Mouse (Mus musculus) hindbrain, postnatal 0 days (tissue): ENCODE measurements at regions not wholly inside any gene's neighbourhood (a gene's known extent, or its start where the extent isn't known, plus 50 kb on each side); places are given as distances from the start of the nearest gene placed in this dataset.

Source experiments
- ATAC-seq: fragments of 200-750 bp; cut with Nextera tagmentation; 2 replicates; pipeline ENCODE4 v1.8.0; 2017; ENCODE audit warnings: mild to moderate bottlenecking, moderate TSS enrichment, moderate library complexity
- DNase-seq: peaks from one replicate; pipeline ENCODE4 v3.0.0-alpha.2; 2015; ENCODE audit warnings: low spot score
- H3K27ac ChIP-seq: fragments of 300-500 bp; sonication (generic); 2 replicates; pipeline ENCODE4 v1.5.1; 2014; ENCODE audit warnings: mild to moderate bottlenecking
- H3K27me3 ChIP-seq: fragments of 300-500 bp; sonication (generic); 2 replicates; pipeline ENCODE4 v1.6.1; 2014; ENCODE audit warnings: low read length, mixed read lengths; ENCODE audit not compliant: insufficient read depth
- H3K36me3 ChIP-seq: fragments of 300-500 bp; sonication (generic); 2 replicates; pipeline ENCODE4 v1.6.1; 2014; ENCODE audit warnings: low read length, mixed read lengths; ENCODE audit not compliant: insufficient read depth
- H3K4me1 ChIP-seq: fragments of 300-500 bp; sonication (generic); 2 replicates; pipeline ENCODE4 v1.6.1; 2014; ENCODE audit warnings: antibody characterized with exemption, low read length, mixed read lengths; ENCODE audit not compliant: insufficient read depth
- H3K4me2 ChIP-seq: fragments of 300-500 bp; sonication (generic); 2 replicates; pipeline ENCODE4 v1.6.1; 2014; ENCODE audit warnings: low read depth, mild to moderate bottlenecking, low read length, moderate library complexity, mixed read lengths
- H3K4me3 ChIP-seq: fragments of 300-500 bp; sonication (generic); 2 replicates; pipeline ENCODE4 v1.5.1; 2014; ENCODE audit warnings: low read length
- H3K9ac ChIP-seq: fragments of 300-500 bp; sonication (generic); replicated peaks from 2 replicates; pipeline ENCODE4 v1.6.1; 2014; ENCODE audit warnings: mild to moderate bottlenecking, low read length, moderate library complexity, mixed read lengths
- H3K9me3 ChIP-seq: fragments of 300-500 bp; sonication (generic); 2 replicates; pipeline ENCODE4 v1.6.1; 2016; ENCODE audit warnings: low read length, mixed read lengths
- CTCF ChIP-seq: IDR thresholded peaks from 2 replicates; pipeline ENCODE4 v1.5.1; 2016; ENCODE audit warnings: antibody characterized with exemption, control low read depth, low read depth
- WGBS: fragments of 180-500 bp; shearing (Covaris S2); extraction: QIAGEN DNeasy Blood & Tissue Kit; methylation state at CpG from one replicate; pipeline ENCODE4 v1.1.7; 2014; 5-methylcytosine and 5-hydroxymethylcytosine counted together

DNA sequence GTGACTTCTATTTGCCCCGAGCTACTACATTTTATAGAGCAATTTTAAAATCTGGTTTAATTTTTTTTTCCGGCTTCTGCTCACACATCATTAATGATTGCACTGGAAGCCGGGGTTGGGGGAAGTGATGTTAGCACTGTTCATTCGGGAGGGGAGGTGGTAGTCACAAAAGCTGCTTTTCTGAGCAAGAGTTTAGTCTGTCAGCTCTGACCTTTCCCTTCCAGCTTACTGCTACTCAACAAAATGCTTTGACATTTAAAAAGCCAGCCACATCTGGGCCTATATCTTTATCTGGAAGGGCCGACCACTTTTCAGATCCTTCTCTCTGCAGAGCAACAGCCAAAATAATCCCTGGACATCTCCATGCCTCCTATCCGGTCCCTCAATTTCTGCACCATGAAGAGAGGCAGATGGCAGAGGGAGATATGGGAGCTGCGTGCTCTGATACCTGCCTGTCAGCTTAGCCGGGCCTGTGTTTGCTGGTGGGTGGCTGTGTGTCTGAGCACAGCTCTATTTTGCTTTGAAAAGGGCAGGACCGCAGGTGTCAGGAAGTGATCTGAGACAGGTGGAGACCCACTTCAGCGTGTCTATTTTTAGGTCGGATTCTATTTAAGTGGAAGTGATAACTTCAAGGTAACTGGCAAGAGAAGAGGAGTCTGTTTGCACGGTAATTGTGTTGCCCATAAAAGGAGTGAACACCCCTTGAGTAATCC lies 63.1 kb downstream of the Kcnf1 start:
- TF ChIP-seq CTCF = no peak
- no peak overlapping the region for H3K4me3 ChIP-seq
- H3K27me3 ChIP-seq = no peaks in the 10 kb centered on the region
- no peaks in the 10 kb centered on the region for H3K36me3 ChIP-seq
- no peak overlapping the region; the same call in 1 of the 2 replicates for H3K27ac ChIP-seq
- no peak overlapping the region for H3K4me2 ChIP-seq
- DNase-seq = peak; percentile 41
- 0 out of 2 replicates have a peak, but pooled peaks have one; percentile 35 for ATAC-seq
- no peaks in the 10 kb centered on the region for H3K4me1 ChIP-seq
- H3K9ac ChIP-seq = no peak overlapping the region
- no peaks in the 10 kb centered on the region for H3K9me3 ChIP-seq
- 58% methylated on average over 12 of the region's 12 CpGs for WGBS

DNA sequence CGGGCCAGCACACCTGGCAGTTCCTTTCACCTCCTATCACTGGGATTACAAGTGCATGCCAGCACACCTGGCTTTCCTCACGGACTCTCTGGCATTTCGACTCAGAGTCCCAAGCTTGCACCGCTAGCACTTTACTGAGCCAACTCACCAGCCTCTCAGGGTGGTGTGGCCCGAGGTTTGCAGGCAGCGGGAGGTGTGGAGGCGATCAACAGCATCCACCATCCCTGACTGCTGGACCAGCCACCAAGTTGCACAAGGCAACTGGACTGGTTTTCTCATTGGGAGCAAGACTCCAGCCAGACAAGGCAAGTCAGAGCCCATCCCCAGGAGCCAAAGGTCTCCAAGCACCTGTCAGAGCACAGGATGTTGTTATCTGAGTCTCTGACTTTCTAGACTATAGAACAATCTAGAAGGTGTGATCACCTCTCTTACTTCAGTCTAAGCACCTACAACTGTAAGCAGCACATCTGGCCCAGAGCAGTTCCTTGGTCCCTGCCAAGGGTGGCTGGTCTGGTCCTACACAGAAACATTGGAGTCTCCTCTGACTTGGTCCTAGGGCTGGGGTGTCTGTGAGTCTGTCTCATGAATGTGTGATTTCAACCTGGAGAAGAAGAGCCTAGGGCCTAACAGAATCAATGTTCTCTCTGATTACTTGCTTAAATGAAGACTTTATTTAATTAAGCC lies 63.8 kb downstream of the Kcnf1 start:
- 79% methylated on average over 7 of the region's 7 CpGs for WGBS
- DNase-seq (no peak), ATAC-seq (peak; percentile 51; the same call in 1 of the 2 replicates)
- no peak for TF ChIP-seq CTCF
- Histone ChIP-seq H3K9ac (no peak overlapping the region), H3K9me3 (no peaks in the 10 kb centered on the region), H3K4me2 (no peak overlapping the region), H3K4me1 (no peaks in the 10 kb centered on the region), H3K4me3 (no peak overlapping the region), H3K36me3 (no peaks in the 10 kb centered on the region), H3K27me3 (no peaks in the 10 kb centered on the region), H3K27ac (no peak overlapping the region)

DNA sequence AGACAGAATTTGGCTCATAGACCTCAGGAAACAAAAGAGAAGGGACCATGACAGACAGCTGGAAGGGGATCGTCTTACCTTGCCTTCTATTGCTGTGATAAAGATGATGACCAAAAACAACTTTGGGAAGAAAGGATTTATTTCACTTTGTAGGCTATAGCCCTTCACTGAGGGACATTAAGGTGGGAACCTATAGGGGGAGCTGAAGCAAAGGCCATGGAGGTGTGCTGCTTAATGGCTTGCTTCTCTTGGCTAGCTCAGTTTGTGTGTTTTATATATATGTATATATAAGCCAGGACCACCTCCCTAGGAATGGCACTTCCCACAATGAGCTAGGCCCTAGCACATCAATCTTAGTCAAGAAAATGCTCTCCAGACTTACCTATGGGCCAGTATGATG lies 70.5 kb downstream of the Kcnf1 start:
- 75% methylated on average over 1 of the region's 1 CpGs for WGBS
- ATAC-seq (no peak), DNase-seq (no peak)
- no peak overlapping the region for H3K27ac ChIP-seq
- no peaks in the 10 kb centered on the region for H3K36me3 ChIP-seq
- no peak overlapping the region for H3K4me3 ChIP-seq
- H3K9ac ChIP-seq = no peak overlapping the region
- H3K4me2 ChIP-seq = no peak overlapping the region
- no peaks in the 10 kb centered on the region for H3K9me3 ChIP-seq
- TF ChIP-seq CTCF = no peak
- H3K27me3 ChIP-seq = no peaks in the 10 kb centered on the region
- no peaks in the 10 kb centered on the region for H3K4me1 ChIP-seq

DNA sequence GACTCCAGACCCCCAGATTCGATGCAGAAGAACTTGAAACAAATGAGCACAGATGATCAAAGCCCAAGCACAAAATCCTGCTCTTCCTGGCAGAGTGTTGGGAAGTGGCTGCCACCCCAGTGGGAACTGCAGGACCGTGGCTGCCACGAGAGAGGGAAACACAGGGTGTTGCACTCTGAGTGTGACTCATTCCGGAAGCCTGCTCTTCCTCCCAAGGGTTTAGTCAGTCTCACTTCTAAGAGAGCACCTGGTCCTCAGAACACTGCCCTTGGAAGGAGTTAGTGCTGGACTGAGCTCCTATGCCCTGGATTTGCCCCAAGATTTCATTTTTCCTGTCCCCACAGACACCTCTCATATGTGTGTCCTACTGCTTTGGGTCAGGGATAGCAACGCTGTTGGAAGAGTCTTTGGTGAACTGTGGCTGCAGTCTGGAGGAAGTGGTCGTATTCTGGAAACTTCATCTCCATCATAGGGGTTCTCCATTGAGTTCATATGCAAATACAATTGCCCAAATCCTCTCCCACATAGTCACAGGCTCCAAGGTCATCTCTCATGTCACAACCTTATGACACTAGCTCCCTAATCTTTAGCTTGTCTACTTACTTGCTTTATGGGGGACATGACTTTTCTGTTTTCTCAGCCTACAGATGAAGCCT lies 71.5 kb downstream of the Kcnf1 start:
- ATAC-seq = no peak
- no peak for DNase-seq
- Histone ChIP-seq H3K4me1 (no peaks in the 10 kb centered on the region), H3K27me3 (no peaks in the 10 kb centered on the region), H3K4me2 (no peak overlapping the region), H3K4me3 (no peak overlapping the region), H3K9me3 (no peaks in the 10 kb centered on the region), H3K36me3 (no peaks in the 10 kb centered on the region), H3K27ac (no peak overlapping the region), H3K9ac (no peak overlapping the region)
- 81% methylated on average over 6 of the region's 6 CpGs for WGBS
- TF ChIP-seq CTCF = no peak

DNA sequence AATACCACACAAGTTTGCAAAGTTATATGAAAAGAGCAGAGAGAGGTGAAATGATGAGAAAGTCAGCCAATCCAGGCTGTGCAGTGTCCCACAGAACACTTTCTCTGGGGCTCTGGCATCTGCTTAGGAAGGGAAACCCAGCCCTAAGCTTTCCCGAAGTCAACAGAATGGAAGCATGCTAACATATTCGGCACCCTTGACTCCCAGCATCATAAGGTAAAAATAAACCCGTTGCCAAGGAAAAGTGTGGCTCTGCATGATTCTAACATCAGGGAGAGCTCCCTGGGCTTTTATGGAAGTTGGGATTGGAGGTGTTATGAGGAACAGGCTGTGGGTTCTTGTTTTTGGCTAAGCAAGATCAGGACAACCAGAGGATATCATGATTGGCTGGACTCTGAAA lies 74.8 kb downstream of the Kcnf1 start:
- 90% methylated on average over 3 of the region's 3 CpGs for WGBS
- Histone ChIP-seq H3K9me3 (no peaks in the 10 kb centered on the region), H3K27ac (no peak overlapping the region), H3K4me3 (no peak overlapping the region), H3K4me2 (no peak overlapping the region), H3K36me3 (no peaks in the 10 kb centered on the region), H3K4me1 (no peaks in the 10 kb centered on the region), H3K9ac (no peak overlapping the region), H3K27me3 (no peaks in the 10 kb centered on the region)
- DNase-seq = no peak
- no peak for ATAC-seq
- TF ChIP-seq CTCF = no peak

DNA sequence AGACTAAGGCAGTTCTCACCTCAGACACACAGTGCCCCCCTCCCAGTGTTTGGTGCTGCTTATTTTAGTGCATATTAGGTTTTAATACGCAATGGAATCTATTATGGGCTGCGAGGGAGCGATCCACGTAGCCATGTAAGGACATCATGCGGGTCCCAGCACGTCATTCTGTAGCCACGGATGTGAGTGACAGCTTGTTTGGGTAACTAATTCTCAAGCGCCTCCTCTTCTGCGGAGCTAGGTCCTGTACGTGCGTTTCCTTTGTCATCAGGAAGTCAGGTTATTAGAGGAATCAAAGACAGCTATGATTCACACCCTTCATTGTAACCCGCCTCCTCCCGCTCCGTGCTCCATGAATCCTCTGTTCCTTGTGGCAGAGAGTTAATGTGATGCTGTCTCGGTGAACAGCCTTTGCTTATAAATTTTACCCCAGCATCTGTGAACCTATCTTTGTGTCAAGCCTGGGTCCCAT lies 78.9 kb downstream of the Kcnf1 start:
- 34% methylated on average over 15 of the region's 15 CpGs for WGBS
- ATAC-seq = peak; percentile 60
- no peaks in the 10 kb centered on the region for H3K36me3 ChIP-seq
- TF ChIP-seq CTCF = no peak
- peak; percentile 39 for DNase-seq
- peak overlapping the region; percentile 22; the same call in 1 of the 2 replicates for H3K4me2 ChIP-seq
- no peak overlapping the region for H3K27ac ChIP-seq
- H3K27me3 ChIP-seq = no peaks in the 10 kb centered on the region
- no peak overlapping the region for H3K4me3 ChIP-seq
- H3K9ac ChIP-seq = no peak overlapping the region
- H3K4me1 ChIP-seq = no peaks in the 10 kb centered on the region
- H3K9me3 ChIP-seq = no peaks in the 10 kb centered on the region
